Mouse (Mus musculus): ENCODE data around the gene Hist2h3c2. TPM values are rescaled to one million over a fixed set of nuclear protein-coding genes. Genes with fewer than 3 reads are reported as not detected.
A peak's percentile ranks its signal among the peaks of the same experiment; 100 is the strongest.
"Not testable (repeated sequence)": the region's sequence is repeated elsewhere in the genome, so short reads cannot be mapped to it uniquely, and the experiment has no call there.

Hist2h3c2 gene
- polyA plus RNA-seq (2011; ENCODE audit: insufficient read length, low read depth, missing spikeins), result 10.0 and 16.5 TPM in 2 replicates

DNA sequence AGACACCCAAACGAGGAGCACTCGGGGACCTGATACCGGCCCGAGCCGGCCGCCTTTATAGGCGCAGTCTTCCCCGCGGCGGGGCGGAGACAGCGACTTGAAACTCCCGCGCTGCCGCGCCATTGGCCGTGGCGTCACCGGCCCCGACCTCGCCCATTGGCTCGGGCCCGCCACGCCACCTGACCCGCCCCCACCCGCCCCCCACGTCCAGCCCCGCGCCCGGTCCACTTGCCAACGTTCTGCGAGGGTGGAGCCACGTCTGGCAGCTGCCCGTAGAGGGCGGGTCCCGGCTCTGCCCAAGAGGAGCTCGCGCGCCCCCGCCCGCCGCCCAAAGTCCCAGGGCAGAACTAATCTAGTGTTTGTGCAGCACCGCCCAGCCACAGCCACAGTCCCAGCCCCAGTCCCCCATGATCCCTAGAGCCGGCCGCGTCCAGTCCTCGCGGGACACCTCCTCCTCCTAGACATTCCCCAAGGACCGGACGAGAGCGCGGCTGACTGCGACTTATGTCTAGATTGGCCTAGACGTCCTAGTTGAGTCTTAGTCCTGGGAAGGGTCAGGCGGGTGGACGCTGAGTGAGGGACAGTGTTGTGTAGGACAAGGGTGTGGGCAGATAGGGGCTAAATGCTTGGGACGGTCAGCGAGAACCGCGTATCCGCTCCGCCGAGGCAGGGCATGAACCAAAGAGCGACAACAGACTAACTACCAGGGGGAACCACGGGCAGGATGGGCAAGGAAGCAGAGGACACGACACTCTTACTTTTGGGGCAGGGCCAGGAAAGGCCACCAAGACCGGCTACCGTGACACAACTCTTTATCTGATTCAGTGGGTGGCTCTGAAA, at the start of gene Hist2h3c2:
TSS of gene Hist2h3c2 (minus strand) at position 174 of the 840 bp plus-strand sequence.
- not testable (repeated sequence) for H3K4me1 ChIP-seq (ENCODE audit: control insufficient read depth, insufficient read depth, low read length)
- peak; percentile 60 for TF ChIP-seq POLR2A (IDR thresholded peaks at IDR 0.05; ENCODE audit: low read depth, low read length)
- H3K4me3 ChIP-seq (ENCODE audit: insufficient read depth, low read length), result peak within 1 kb of the TSS; percentile 55
- peak within 1 kb of the TSS; percentile 91 for H3K27ac ChIP-seq (ENCODE audit: insufficient read depth, low read length)

DNA sequence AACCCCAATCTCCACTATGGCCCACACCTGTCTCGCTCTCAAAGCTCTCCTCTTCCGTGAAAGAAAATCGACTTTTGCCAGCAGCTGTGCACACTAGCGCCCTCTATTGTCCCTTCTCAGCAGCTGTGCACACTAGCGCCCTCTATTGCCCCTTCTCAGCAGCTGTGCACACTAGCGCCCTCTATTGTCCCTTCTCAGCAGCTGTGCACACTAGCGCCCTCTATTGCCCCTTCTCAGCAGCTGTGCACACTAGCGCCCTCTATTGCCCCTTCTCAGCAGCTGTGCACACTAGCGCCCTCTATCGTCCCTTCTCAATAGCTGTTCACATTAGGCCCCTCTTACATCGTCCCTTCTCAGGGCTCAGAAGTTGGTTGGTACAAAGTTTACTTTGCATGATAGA, 48.4 kb upstream of the Hist2h3c2 start:
- not testable (repeated sequence) for H3K4me1 ChIP-seq (ENCODE audit: control insufficient read depth, insufficient read depth, low read length); H3K4me3 ChIP-seq (ENCODE audit: insufficient read depth, low read length); H3K27ac ChIP-seq (ENCODE audit: insufficient read depth, low read length)
- peak; percentile 59 for TF ChIP-seq CTCF (IDR thresholded peaks at IDR 0.05; ENCODE audit: borderline replicate concordance, insufficient read depth, low read length)

DNA sequence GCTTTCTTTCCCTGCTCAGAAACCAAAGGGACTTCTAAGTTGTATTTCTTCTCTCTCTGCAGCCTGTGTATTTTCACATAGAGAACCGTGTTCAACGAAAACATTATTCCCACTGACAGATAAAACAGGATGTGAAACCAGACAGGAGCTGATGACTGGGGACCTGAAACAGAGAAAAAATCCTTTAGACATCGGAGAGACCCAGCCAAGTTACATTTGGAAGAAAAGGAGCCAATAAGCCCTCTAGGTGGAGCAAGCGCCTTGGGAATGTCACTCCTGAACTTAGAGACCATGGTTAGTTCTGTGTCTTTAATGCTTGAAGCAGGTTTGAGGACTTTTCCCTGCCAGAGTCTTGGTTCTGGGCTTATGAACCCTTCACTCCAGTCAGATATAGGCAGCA, 45.5 kb upstream of the Hist2h3c2 start:
- H3K27ac ChIP-seq (ENCODE audit: insufficient read depth, low read length), result no peak overlapping the region
- TF ChIP-seq CTCF (IDR thresholded peaks at IDR 0.05; ENCODE audit: borderline replicate concordance, insufficient read depth, low read length), result no peak
- no peak for TF ChIP-seq POLR2A (IDR thresholded peaks at IDR 0.05; ENCODE audit: low read depth, low read length)
- no peak overlapping the region for H3K4me3 ChIP-seq (ENCODE audit: insufficient read depth, low read length)
- H3K4me1 ChIP-seq (ENCODE audit: control insufficient read depth, insufficient read depth, low read length), result no peaks in the 10 kb centered on the region

DNA sequence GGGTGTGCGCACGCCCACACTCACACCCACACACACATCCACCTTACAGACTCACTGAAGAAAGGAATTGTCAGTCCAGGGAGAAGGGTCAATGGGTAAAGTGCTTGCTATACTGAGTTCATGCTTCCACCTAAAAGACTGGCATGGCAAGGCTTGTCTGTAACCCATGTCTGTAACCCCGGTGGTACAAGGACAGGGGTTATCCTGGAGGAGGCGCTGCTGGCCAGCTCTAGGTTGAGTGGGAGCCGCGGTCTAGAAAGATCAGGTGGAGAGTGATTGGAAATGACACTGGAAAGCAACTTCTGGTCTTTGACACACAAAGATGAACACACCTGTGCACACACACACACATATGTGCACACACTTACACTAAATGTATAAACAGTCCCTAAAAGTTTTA, 41.7 kb upstream of the Hist2h3c2 start:
- Histone ChIP-seq H3K27ac (ENCODE audit: insufficient read depth, low read length) (no peak overlapping the region), H3K4me1 (ENCODE audit: control insufficient read depth, insufficient read depth, low read length) (no peaks in the 10 kb centered on the region), H3K4me3 (ENCODE audit: insufficient read depth, low read length) (no peak overlapping the region)
- TF ChIP-seq POLR2A (IDR thresholded peaks at IDR 0.05; ENCODE audit: low read depth, low read length), result no peak
- no peak for TF ChIP-seq CTCF (IDR thresholded peaks at IDR 0.05; ENCODE audit: borderline replicate concordance, insufficient read depth, low read length)

DNA sequence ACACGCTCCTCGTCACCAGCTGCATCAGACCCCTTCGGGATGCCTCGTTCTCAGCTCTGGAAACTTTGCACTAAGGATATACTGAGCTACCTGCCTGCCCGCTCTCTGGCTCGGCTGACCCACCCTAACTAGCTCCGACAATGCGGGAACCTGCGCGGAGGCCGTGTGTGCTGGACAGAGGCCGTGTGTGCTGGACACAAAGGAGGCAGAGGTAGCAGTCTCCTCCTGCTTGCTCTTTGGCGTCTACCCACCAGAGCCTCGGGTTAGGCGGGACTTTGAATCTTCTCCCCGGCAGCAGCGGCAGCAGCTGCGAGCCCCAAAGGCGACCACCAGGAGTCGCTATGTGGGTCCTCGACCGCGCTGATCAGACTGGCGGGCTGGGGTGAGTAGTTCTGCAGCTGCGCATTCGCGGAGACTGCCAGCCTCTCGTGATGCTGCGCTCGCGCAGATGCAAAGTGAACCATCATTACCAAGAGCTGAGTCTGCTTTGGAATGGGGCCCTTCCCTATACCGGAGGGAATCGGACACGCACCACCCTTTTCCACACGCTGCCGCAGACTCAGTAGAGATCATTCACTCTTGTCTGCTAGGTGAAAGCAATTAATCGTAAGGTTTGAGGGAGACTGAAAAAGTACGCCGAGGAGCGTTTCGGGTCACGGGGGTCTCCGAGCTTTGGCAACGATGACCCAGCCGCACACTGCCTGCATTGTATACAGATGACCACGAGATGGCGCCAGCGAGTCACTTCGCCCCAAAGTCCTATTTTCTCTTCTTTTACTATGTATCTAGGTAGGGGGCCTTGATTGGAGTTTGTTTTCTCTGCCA, 39.1 kb upstream of the Hist2h3c2 start:
- no peaks in the 10 kb centered on the region for H3K4me1 ChIP-seq (ENCODE audit: control insufficient read depth, insufficient read depth, low read length)

DNA sequence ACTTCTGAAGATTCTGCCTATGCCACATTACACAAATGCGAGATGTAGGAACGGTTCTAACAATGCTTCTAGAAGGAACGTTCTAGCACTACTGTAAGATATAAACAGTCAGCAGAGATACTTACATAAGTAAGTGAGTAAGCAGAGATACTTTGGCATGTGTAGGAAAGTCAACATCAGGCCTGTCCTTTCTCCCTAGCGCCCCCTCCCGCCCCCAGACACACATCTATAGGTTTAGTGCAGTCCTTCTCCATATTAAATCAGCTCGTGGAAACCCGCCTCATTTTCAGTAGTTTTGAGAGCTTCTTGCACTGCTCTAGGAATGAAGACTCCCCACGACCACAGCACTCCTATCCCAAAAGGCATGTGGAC, 38.5 kb upstream of the Hist2h3c2 start:
- no peak overlapping the region; the same call in 1 of the 2 replicates for H3K27ac ChIP-seq (ENCODE audit: insufficient read depth, low read length)
- H3K4me1 ChIP-seq (ENCODE audit: control insufficient read depth, insufficient read depth, low read length), result no peaks in the 10 kb centered on the region
- TF ChIP-seq CTCF (IDR thresholded peaks at IDR 0.05; ENCODE audit: borderline replicate concordance, insufficient read depth, low read length) (no peak), POLR2A (IDR thresholded peaks at IDR 0.05; ENCODE audit: low read depth, low read length) (no peak)
- H3K4me3 ChIP-seq (ENCODE audit: insufficient read depth, low read length), result peak overlapping the region; percentile 52

More for the DNA sequence above, 39.1 kb upstream of the Hist2h3c2 start:
- H3K27ac ChIP-seq (ENCODE audit: insufficient read depth, low read length), result peak overlapping the region; percentile 34
- peak overlapping the region; percentile 52 for H3K4me3 ChIP-seq (ENCODE audit: insufficient read depth, low read length)
- TF ChIP-seq POLR2A (IDR thresholded peaks at IDR 0.05; ENCODE audit: low read depth, low read length), result peak; percentile 87
- peak; percentile 89 for TF ChIP-seq CTCF (IDR thresholded peaks at IDR 0.05; ENCODE audit: borderline replicate concordance, insufficient read depth, low read length)

DNA sequence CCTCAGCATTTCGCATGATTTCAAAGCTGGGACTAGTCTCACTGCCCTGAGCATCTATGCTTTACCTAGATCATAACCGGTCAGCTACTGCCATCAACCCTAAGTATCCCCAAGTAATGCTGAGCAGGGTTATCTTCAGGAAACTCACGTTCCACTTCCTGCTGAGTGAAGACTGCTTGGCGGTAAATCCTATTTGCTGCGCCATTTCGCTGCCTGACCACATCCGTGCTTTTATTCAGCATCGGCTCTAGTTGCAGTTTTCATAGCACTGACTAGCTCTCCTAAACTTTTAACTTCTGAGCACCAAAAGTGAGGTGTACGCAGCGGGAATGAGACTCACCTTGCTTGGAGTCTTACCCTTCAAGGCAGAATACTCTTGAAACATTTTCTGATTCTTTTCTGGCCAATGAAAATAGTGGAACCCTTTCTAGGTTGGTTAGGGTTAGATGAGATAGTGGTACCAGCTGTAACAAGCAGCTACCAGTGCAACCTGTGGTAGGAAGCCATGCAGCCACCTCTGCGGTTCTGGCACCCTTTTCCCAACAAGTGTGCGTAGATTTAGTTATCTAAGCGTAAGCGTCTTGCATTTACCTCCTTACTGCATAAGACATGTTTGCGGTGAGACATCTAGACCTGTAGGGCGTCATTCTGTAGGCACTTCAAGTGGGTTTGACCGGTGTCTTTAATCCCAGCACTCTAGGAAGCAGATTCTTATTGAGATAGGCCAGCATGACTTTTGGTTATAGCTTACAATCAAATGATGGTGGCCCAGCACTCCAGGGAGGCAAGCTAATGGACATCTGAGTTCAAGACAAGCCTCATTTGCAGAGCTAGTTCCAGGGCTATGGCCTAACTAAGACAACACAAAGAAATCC, 34.9 kb upstream of the Hist2h3c2 start:
- H3K4me3 ChIP-seq (ENCODE audit: insufficient read depth, low read length), result no peak overlapping the region
- no peak for TF ChIP-seq CTCF (IDR thresholded peaks at IDR 0.05; ENCODE audit: borderline replicate concordance, insufficient read depth, low read length)
- TF ChIP-seq POLR2A (IDR thresholded peaks at IDR 0.05; ENCODE audit: low read depth, low read length), result no peak
- no peaks in the 10 kb centered on the region for H3K4me1 ChIP-seq (ENCODE audit: control insufficient read depth, insufficient read depth, low read length)
- no peak overlapping the region for H3K27ac ChIP-seq (ENCODE audit: insufficient read depth, low read length)

DNA sequence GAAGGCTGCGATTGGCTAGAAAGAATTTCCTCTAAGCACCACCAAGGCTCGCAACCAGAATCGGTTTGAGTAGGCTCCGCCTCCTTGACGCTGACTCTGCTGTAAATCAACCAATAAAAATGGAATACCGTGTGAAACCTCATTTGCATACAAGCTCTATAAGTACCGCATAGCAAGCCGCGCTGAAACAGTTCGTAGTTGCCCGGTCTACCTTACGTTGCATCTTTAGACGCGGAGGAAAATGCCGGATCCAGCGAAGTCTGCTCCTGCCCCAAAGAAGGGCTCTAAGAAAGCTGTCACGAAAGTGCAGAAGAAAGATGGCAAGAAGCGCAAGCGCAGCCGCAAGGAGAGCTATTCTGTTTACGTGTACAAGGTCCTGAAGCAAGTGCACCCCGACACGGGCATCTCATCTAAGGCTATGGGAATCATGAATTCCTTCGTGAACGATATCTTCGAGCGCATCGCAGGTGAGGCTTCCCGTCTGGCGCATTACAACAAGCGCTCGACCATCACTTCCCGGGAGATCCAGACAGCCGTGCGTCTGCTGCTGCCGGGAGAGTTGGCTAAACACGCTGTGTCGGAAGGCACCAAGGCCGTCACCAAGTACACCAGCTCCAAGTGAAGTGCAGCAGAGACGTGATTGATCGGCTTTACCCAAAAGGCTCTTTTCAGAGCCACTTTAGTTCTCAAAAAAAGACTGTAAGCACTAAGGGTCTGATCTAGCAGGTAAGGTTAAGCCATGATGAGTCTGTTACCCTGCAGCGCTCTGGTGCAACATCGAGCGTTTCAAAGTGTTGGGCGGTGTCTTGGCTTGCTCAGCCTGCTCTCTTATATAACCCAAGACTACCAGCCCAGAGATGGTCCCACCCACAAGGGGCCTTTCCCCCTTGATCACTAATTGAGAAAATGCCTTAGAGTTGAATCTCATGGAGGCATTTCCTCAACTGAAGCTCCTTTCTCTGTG, 30.9 kb upstream of the Hist2h3c2 start, which contains the start of gene Hist2h2bb:
TSS of gene Hist2h2bb (plus strand) at position 242 of the 964 bp plus-strand sequence.
- Histone ChIP-seq H3K27ac (ENCODE audit: insufficient read depth, low read length) (peak within 1 kb of the TSS; percentile 97), H3K4me3 (ENCODE audit: insufficient read depth, low read length) (peak within 1 kb of the TSS; percentile 53), H3K4me1 (ENCODE audit: control insufficient read depth, insufficient read depth, low read length) (0 out of 2 replicates have a peak, but pooled peaks cover 2% of the 10 kb centered on the region)
- TF ChIP-seq CTCF (IDR thresholded peaks at IDR 0.05; ENCODE audit: borderline replicate concordance, insufficient read depth, low read length), result no peak
- TF ChIP-seq POLR2A (IDR thresholded peaks at IDR 0.05; ENCODE audit: low read depth, low read length), result peak; percentile 97
